Comparison of ENCODE assay signal across 9 mouse cellular contexts in genomic region chr5:77074914-77075313, GRCm38 (mm10). TPM values are rescaled to one million over a fixed set of nuclear protein-coding genes. Genes with fewer than 3 reads are reported as not detected.
DNase-seq lines count a peak whose midpoint lies in the region; ATAC-seq and TF ChIP-seq lines count a peak whose summit lies in the region.
"Had no signal": no experiment of that assay in that cellular context is flagged by ENCODE, and none has a peak within 500 bp of the region (broad histone marks: within the 10 kb centered on the region; RNA-seq: fewer than 3 reads in every experiment).

No protein-coding gene starts in this region.

- peak; percentile 28 to 44 for DNase-seq in kidney, postnatal 4 days
- no peak for DNase-seq in kidney, adult 18-20 months
- DNase-seq in adrenal gland, postnatal 36 days = peak; percentile 87 to 88
- DNase-seq in heart, postnatal 10 days = peak; percentile 73 to 76
- DNase-seq in forebrain, postnatal 0 days = no peak
- no peak for DNase-seq in kidney, adult 11 months

- no peaks in the 10 kb centered on the region for H3K36me3 ChIP-seq in myocyte (ENCODE audit: control insufficient read depth, insufficient read depth)
- no peaks in the 10 kb centered on the region for H3K36me3 ChIP-seq in forebrain, postnatal 0 days (ENCODE audit: insufficient read depth)
- H3K36me3 ChIP-seq: neural tube, embryonic 13.5 days had no signal

- no peaks in the 10 kb centered on the region for H3K27me3 ChIP-seq in myocyte (ENCODE audit: control insufficient read depth, insufficient read depth, insufficient read length)
- H3K27me3 ChIP-seq in forebrain, postnatal 0 days (ENCODE audit: insufficient read depth, low read length) = no peaks in the 10 kb centered on the region
- H3K27me3 ChIP-seq: neural tube, embryonic 13.5 days had no signal

- peak overlapping the region; percentile 59 for H3K4me2 ChIP-seq in myocyte (ENCODE audit: low read depth)
- no peak overlapping the region for H3K4me2 ChIP-seq in forebrain, postnatal 0 days (ENCODE audit: low read depth)
- H3K4me2 ChIP-seq: neural tube, embryonic 13.5 days had no signal

- TF ChIP-seq POLR2A in myocyte (IDR thresholded peaks at IDR 0.05; ENCODE audit: insufficient read length, low read depth) = no peak

- H3K9me3 ChIP-seq in forebrain, postnatal 0 days (ENCODE audit: low read length) = no peaks in the 10 kb centered on the region
- H3K9me3 ChIP-seq: neural tube, embryonic 13.5 days had no signal

- no peak overlapping the region for H3K9ac ChIP-seq in forebrain, postnatal 0 days
- H3K9ac ChIP-seq: neural tube, embryonic 13.5 days had no signal

- no peak overlapping the region for H3K27ac ChIP-seq in forebrain, postnatal 0 days (ENCODE audit: low read depth, low read length)
- H3K27ac ChIP-seq: neural tube, embryonic 13.5 days had no signal

- ATAC-seq in activated CD4-positive, CD25-positive, alpha-beta regulatory T cell, adult 4 months = no peak
- ATAC-seq in forebrain, postnatal 0 days = no peak

- no peak overlapping the region for H3ac ChIP-seq in myocyte (ENCODE audit: control insufficient read depth, insufficient read length)

- no peak overlapping the region for H3K4me3 ChIP-seq in myocyte
- no peak overlapping the region for H3K4me3 ChIP-seq in forebrain, postnatal 0 days (ENCODE audit: low read depth, low read length)
- H3K4me3 ChIP-seq: neural tube, embryonic 13.5 days had no signal

- intact Hi-C loops in heart, postnatal 10 days (cut with DNase I) = loop anchor here (5.0 kb wide), 2 partner anchors 97 to 142 kb away; no protein-coding TSS in a partner anchor

- 67% methylated on average over 2 of the region's 2 CpGs for WGBS in forebrain, postnatal 0 days

- H3K4me1 ChIP-seq in forebrain, postnatal 0 days (ENCODE audit: insufficient read depth) = no peaks in the 10 kb centered on the region
- H3K4me1 ChIP-seq: neural tube, embryonic 13.5 days had no signal

- no peak for TF ChIP-seq CTCF in forebrain, postnatal 0 days (IDR thresholded peaks at IDR 0.05; ENCODE audit: low read depth)

- no peaks in the 10 kb centered on the region for H3K79me2 ChIP-seq in myocyte (ENCODE audit: control insufficient read depth, insufficient read depth)

TF ChIP-seq in myocyte, 11 proteins besides CTCF, POLR2A, EP300 and RAD21:
- TF ChIP-seq CEBPB (IDR thresholded peaks at IDR 0.05; ENCODE audit: insufficient read depth, poor library complexity, severe bottlenecking) = peak; percentile 49; the same call in 1 of the 2 replicates
- no peak for TF ChIP-seq MYOD1 (IDR thresholded peaks at IDR 0.05; ENCODE audit: control insufficient read depth in 1 of 3, insufficient read length in 2 of 3, low read depth in 2 of 3)

RNA-seq across cellular contexts. Expression of gene Hopx, which starts 40.0 kb away (rescaled TPM):
- total RNA-seq in adrenal gland, postnatal 36 days (2021) = 1 to 10 TPM; 1.7 to 2.6 TPM
- total RNA-seq in heart, postnatal 10 days (2021) = 100 to 1,000 TPM; 498 to 553 TPM
- polyA plus RNA-seq in myocyte (2012; fragmentation: generic; extraction: Trizol) = 0.68 TPM
- 10 to 100 TPM; 17.5 to 20.6 TPM for polyA plus RNA-seq in activated CD4-positive, CD25-positive, alpha-beta regulatory T cell, adult 4 months (2017; shearing (Covaris generic))
- total RNA-seq in forebrain, postnatal 0 days (2014; rRNA removed) = 26.1 and 28.1 TPM in 2 replicates
- 2.7 and 2.8 TPM in 2 replicates for polyA plus RNA-seq in forebrain, postnatal 0 days (2015; fragmentation: Nextera tagmentation; extraction: Ambion mirVana)

RNA-seq across cellular contexts. Expression of gene Thegl, which starts 59.1 kb away (rescaled TPM):
- not detected for total RNA-seq in adrenal gland, postnatal 36 days (2021)
- not detected for total RNA-seq in heart, postnatal 10 days (2021)
- polyA plus RNA-seq in myocyte (2012; fragmentation: generic; extraction: Trizol) = not detected
- not detected for polyA plus RNA-seq in activated CD4-positive, CD25-positive, alpha-beta regulatory T cell, adult 4 months (2017; shearing (Covaris generic))
- 0.77 and 0.86 TPM in 2 replicates for total RNA-seq in forebrain, postnatal 0 days (2014; rRNA removed)
- 1.5 and 1.6 TPM in 2 replicates for polyA plus RNA-seq in forebrain, postnatal 0 days (2015; fragmentation: Nextera tagmentation; extraction: Ambion mirVana)

Comparison
In these comparisons a context has a peak if more than half of its experiments do, and no peak if none do; other contexts are left out.
1. DNase-seq: peak in kidney, postnatal 4 days (2 of 2), adrenal gland, postnatal 36 days (2 of 2) and heart, postnatal 10 days (2 of 2); none in kidney, adult 18-20 months (single experiment), forebrain, postnatal 0 days (single experiment) and kidney, adult 11 months (single experiment).
2. RNA of gene Hopx, which starts 40.0 kb away (total RNA-seq): 498 to 553 TPM in heart, postnatal 10 days; 26.1 to 28.1 TPM in forebrain, postnatal 0 days and 1.7 to 2.6 TPM in adrenal gland, postnatal 36 days; every median in the first group is over 10 times any median in the second.